Mouse (Mus musculus): ENCODE data around the gene I830077J02Rik. TPM values are rescaled to one million over a fixed set of nuclear protein-coding genes. Genes with fewer than 3 reads are reported as not detected.

Gene I830077J02Rik
- total RNA-seq, 2 experiments from 2014 or later = 0.84 to 0.92 TPM

GRCm38 (mm10) chr3:105913839-105914681 lies 18.4 kb downstream of the I830077J02Rik start:
- TF ChIP-seq CTCF (IDR thresholded peaks at IDR 0.05) = no peak
- Histone ChIP-seq H3K4me3 (no peak overlapping the region), H3K27ac (no peak overlapping the region)
- intact Hi-C loops (cut with DNase I) = no loop called here
- DNase-seq = no peak

- no peak for TF ChIP-seq CTCF (IDR thresholded peaks at IDR 0.05)
- Histone ChIP-seq H3K4me3 (no peak overlapping the region), H3K27ac (no peak overlapping the region)
- DNase-seq = no peak
- intact Hi-C loops (cut with DNase I) = no loop called here
Measured at GRCm38 (mm10) chr3:105912097-105912880, 20.2 kb downstream of the I830077J02Rik start.

DNA sequence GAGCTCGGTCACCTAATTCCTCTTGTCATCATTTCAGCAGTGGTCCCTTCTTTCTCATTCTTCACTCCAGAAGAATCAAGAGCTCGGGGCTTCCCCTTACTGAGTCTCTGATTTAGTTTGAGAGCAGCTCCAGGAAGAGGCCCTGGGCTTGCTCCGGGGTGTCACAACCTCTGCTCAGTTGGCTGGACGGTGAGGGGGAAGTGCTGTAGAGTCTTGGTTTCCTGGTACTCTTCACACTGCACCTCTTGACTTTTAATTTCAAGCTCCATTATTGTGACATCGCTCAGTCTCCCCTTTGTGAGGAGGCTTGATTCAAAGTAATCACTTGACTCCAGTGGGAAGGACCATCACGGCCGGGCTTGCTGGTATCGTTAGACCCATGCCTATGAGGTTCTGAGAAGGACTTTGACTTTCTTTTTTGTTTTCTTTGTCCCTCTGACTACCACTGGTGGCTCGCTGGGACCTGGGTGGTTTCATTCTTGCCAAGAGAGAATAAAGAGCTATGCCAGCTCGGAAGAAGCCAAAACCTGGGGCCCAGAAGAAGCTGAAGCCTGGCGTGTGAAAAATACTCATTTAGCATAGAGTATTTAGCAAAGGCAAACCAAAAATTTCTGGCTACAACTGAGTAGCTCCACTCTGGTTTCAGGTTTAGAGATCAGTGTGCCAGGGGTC lies 21.8 kb downstream of the I830077J02Rik start:
- no peak overlapping the region for H3K27ac ChIP-seq
- TF ChIP-seq CTCF (IDR thresholded peaks at IDR 0.05) = no peak
- intact Hi-C loops (cut with DNase I) = no loop called here

GRCm38 (mm10) chr3:105908976-105909375 lies 23.5 kb downstream of the I830077J02Rik start:
- DNase-seq = no peak

More for the DNA sequence above, 21.8 kb downstream of the I830077J02Rik start:
- H3K4me3 ChIP-seq = no peak overlapping the region
- DNase-seq = no peak

DNA sequence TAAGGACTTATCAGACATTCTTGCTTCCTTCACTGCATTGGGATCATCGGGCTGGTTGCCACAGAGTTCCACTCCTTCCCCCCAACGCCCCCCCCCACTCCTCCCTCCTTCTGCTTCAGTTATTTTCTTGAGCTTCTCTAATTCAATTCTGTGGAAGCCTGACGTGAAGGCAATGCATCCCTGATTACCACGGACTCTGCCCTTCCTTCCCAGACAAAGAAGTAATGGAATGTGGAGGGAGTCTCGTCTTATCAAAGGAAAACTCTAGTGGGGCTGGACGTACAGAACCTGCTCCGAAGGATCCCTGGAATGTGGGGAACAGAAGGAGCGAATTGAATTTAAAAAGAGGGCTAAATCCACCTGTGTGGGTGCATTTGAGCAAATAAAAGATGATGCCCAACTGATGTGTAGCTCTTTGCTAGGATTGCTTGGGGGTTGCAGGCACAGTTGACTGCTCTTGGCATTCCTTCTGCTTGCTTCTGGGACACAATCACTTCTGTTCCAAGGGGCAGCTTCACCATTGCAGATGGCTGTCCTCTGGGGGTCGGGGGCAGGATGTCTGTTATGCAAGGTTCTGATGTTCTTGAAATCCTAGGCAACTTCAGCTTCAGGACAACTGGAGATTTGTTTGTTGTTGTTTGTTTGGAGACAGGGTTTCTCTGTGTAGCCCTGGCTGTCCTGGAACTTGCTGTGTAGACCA lies 24.4 kb downstream of the I830077J02Rik start:
- H3K27ac ChIP-seq = no peak overlapping the region
- intact Hi-C loops (cut with DNase I) = no loop called here
- no peak for TF ChIP-seq CTCF (IDR thresholded peaks at IDR 0.05)
- no peak for DNase-seq
- H3K4me3 ChIP-seq = no peak overlapping the region

More at GRCm38 (mm10) chr3:105908976-105909375, 23.5 kb downstream of the I830077J02Rik start:
- Histone ChIP-seq H3K4me3 (no peak overlapping the region), H3K27ac (no peak overlapping the region)
- TF ChIP-seq CTCF (IDR thresholded peaks at IDR 0.05) = no peak
- intact Hi-C loops (cut with DNase I) = no loop called here

- intact Hi-C loops (cut with DNase I) = no loop called here
- Histone ChIP-seq H3K27ac (no peak overlapping the region), H3K4me3 (0 out of 2 replicates have a peak overlapping the region, but pooled peaks have one; percentile 9)
- TF ChIP-seq CTCF (IDR thresholded peaks at IDR 0.05) = no peak
- no peak for DNase-seq
Measured at GRCm38 (mm10) chr3:105904721-105905120, 27.7 kb downstream of the I830077J02Rik start.

- no peak for TF ChIP-seq CTCF (IDR thresholded peaks at IDR 0.05)
- H3K27ac ChIP-seq = no peak overlapping the region
- no peak for DNase-seq
- H3K4me3 ChIP-seq = 0 out of 2 replicates have a peak overlapping the region, but pooled peaks have one; percentile 9
- intact Hi-C loops (cut with DNase I) = no loop called here
Measured at GRCm38 (mm10) chr3:105904213-105904612, 28.3 kb downstream of the I830077J02Rik start.

- intact Hi-C loops (cut with DNase I) = no loop called here
- TF ChIP-seq CTCF (IDR thresholded peaks at IDR 0.05) = no peak
- H3K4me3 ChIP-seq = no peak overlapping the region
- H3K27ac ChIP-seq = no peak overlapping the region
- DNase-seq = no peak
Measured at GRCm38 (mm10) chr3:105901468-105901867, 31.0 kb downstream of the I830077J02Rik start.

DNA sequence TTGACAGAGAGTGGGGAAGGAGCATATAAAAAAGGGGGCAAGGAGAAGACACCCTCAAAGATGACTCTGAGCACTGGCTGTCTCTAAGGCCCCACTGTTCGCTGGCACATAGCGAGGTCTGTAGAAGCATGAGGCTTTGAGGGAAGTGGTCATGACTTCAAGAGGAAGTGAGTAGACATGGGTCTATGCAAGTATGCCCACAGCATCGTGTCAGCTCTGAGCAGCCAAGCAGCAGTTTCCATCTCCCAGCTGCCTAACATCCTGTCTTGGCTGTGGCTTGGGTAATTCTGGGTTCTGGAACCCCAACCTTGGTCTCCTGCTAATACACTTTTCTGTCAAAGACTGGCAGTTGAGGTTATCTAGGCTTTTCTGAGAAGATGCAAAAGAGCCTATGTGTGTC lies 31.7 kb downstream of the I830077J02Rik start:
- intact Hi-C loops (cut with DNase I) = no loop called here
- no peak overlapping the region for H3K27ac ChIP-seq
- DNase-seq = no peak
- no peak for TF ChIP-seq CTCF (IDR thresholded peaks at IDR 0.05)
- H3K4me3 ChIP-seq = no peak overlapping the region

GRCm38 (mm10) chr3:105900266-105900665 lies 32.2 kb downstream of the I830077J02Rik start:
- intact Hi-C loops (cut with DNase I) = no loop called here
- DNase-seq = no peak
- H3K4me3 ChIP-seq = no peak overlapping the region
- H3K27ac ChIP-seq = no peak overlapping the region
- TF ChIP-seq CTCF (IDR thresholded peaks at IDR 0.05) = no peak

DNA sequence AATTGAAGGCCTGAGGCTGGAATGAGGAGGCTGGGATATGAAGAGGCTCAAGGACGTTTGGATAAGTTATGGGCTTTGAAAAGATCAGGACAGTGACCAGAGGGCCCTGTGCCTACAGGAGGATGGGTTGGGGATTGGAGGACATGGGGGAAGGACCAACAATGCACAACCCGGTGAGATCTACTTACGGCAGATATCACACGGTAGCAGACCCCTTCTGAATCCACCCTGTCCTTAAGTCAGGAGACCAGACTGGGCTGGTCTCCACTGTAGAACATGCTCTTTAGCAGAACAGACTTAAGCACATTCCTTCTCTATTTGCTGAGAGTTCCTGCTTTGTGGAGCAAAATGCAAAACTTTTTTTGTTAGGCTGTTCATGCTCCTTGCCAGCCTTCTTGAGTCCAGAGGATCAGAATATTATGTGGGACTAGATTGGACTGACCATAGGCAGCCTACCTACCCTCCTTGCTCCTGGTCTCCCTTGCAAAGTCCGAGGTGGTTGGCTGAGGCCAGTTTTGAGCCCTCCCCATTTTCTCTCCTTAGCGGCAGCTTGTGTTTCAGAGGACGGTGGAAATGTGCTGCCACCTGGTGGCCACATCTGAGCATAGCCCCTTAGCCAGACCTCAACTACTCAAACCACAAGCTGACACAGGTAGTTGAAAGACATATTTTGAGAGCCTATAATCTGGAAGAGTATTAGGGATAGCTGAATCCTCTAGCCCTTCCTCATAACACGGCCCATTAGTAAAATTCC lies 32.9 kb downstream of the I830077J02Rik start:
- intact Hi-C loops (cut with DNase I) = loop anchor here (1.0 to 2.0 kb wide), 3 partner anchors 99 to 225 kb away; partner anchors contain the start of gene Rap1a

More for the DNA sequence above, 32.9 kb downstream of the I830077J02Rik start:
- H3K27ac ChIP-seq = peak overlapping the region; percentile 32; the same call in 1 of the 2 replicates
- DNase-seq = peak; percentile 85
- H3K4me3 ChIP-seq = no peak overlapping the region
- TF ChIP-seq CTCF (IDR thresholded peaks at IDR 0.05) = peak; percentile 99

Data from gastrocnemius, adult 2 months (tissue).